Mouse (Mus musculus): ENCODE results near the gene Cep152.

GRCm38 (mm10) chr2:125575766-125576165 is 49.1 kb downstream of the Cep152 start:
- TF ChIP-seq CTCF (IDR thresholded peaks at IDR 0.05; ENCODE audit: low read depth), result no peak
- TF ChIP-seq EP300 (IDR thresholded peaks at IDR 0.05; ENCODE audit: low read depth), result no peak

All from heart, postnatal 0 days (tissue).